Mouse (Mus musculus) layer of hippocampus, adult 8-10 months (tissue): ENCODE measurements around the gene Spata4. TPM values are rescaled to one million over a fixed set of nuclear protein-coding genes. Genes with fewer than 3 reads are reported as not detected.

Experiments used
- total RNA-seq, 4 experiments: library from RNA; stranded (reverse); gene quantifications; 2 replicates each; pipeline ENCODE4 v1.2.4; 2022

Spata4 gene
- total RNA-seq, 4 experiments from 2014 or later = not detected

Other genes with a start within 250 kb of the Spata4 start
- 1 to 10 TPM in 3 of 4 experiments, under 1 TPM in 1; 0.83 to 2.0 (median 1.3) TPM for gene Asb5, start 71.2 kb upstream of the Spata4 start, total RNA-seq
- 10 to 100 TPM; 42.9 to 56.3 (median 49.4) TPM for gene Spcs3, start 70.8 kb upstream of the Spata4 start, total RNA-seq